In the genomic region with DNA sequence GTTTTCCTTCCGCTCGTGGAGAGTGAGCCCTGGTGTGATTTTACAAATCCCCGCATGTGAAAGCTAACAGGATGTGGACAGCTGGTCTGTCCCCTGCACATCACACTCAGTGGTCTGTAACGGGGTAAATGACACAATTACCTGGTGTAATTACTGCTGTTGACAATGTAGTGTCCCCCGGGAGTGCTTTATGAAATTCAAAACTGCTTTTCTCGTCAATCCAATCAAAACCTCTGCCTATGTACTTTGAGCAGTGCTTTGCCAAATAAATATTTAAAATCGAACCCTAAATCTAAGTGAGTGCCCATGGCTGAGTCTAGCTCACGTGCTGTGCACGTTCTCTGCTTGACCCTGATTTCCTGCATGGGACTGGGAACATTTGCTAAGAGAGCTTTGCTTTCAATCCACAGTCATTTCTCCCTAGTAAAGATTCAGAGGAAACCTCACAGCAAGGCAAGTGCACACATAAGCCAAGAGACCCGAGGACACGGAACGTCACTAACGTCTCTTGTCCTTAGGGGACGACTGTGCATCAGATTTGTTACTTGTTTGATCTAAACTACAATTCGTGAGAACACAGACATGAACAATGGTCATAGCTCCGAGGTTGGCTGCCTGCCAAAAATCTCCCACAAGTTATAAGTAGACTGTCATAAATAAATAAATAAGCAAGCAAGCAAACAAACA, we compare ENCODE assay signal across 10 mouse cellular contexts.
DNase-seq lines count a peak whose midpoint lies in the region; ATAC-seq and TF ChIP-seq lines count a peak whose summit lies in the region.
"Had no signal": no experiment of that assay in that cellular context is flagged by ENCODE, and none has a peak within 500 bp of the region (broad histone marks: within the 10 kb centered on the region; RNA-seq: fewer than 3 reads in every experiment).

No protein-coding gene starts in this region.

- no peak for TF ChIP-seq CTCF in brain, embryonic 14.5 days (IDR thresholded peaks at IDR 0.05; ENCODE audit: borderline replicate concordance, extremely low read depth, insufficient read depth, insufficient read length)
- no peak for TF ChIP-seq CTCF in hindbrain, postnatal 0 days (IDR thresholded peaks at IDR 0.05; ENCODE audit: low read depth)

- H3K4me2 ChIP-seq in hindbrain, postnatal 0 days (ENCODE audit: low read depth, low read length): peak overlapping the region; percentile 17; the same call in 1 of the 2 replicates
- H3K4me2 ChIP-seq: heart, embryonic 15.5 days had no signal

- intact Hi-C loops in heart, postnatal 36 days (cut with DNase I): no loop called here
- intact Hi-C loops in left cerebral cortex, postnatal 36 days (cut with DNase I): no loop called here

- no peak overlapping the region for H3K9ac ChIP-seq in hindbrain, postnatal 0 days (replicated peaks; ENCODE audit: low read length)
- H3K9ac ChIP-seq: heart, embryonic 15.5 days; liver, embryonic 14.5 days had no signal

- no peaks in the 10 kb centered on the region for H3K9me3 ChIP-seq in hindbrain, postnatal 0 days (ENCODE audit: low read length)
- H3K9me3 ChIP-seq: heart, embryonic 15.5 days had no signal

- 25% methylated on average over 16 of the region's 16 CpGs for WGBS in hindbrain, postnatal 0 days

- H3K4me1 ChIP-seq in hindbrain, postnatal 0 days (ENCODE audit: insufficient read depth, low read length): peaks cover 7% of the 10 kb centered on the region
- H3K4me1 ChIP-seq: heart, embryonic 15.5 days had no signal

- 0 out of 2 replicates have a peak, but pooled peaks have one; percentile 56 for ATAC-seq in hindbrain, postnatal 0 days

- no peak for TF ChIP-seq POLR2A in brain, embryonic 14.5 days (IDR thresholded peaks at IDR 0.05; ENCODE audit: borderline replicate concordance, extremely low read depth, insufficient read depth, insufficient read length, poor library complexity, severe bottlenecking)

- H3K36me3 ChIP-seq in hindbrain, postnatal 0 days (ENCODE audit: insufficient read depth, low read length): no peaks in the 10 kb centered on the region
- H3K36me3 ChIP-seq: G1E; heart, embryonic 15.5 days had no signal

- peak overlapping the region; percentile 21; the same call in 1 of the 2 replicates for H3K27ac ChIP-seq in hindbrain, postnatal 0 days
- H3K27ac ChIP-seq: heart, embryonic 15.5 days; liver, embryonic 14.5 days had no signal

- DNase-seq in heart, adult 11 months: peak; percentile 78
- DNase-seq in heart, postnatal 36 days: no peak
- DNase-seq in NIH3T3 (ENCODE audit: low read depth): peak; percentile 8
- peak; percentile 70 for DNase-seq in brain, embryonic 14.5 days (ENCODE audit: low read depth)
- DNase-seq in hindbrain, postnatal 0 days (ENCODE audit: low spot score): peak; percentile 55
- DNase-seq in urinary bladder, postnatal 25 days (ENCODE audit: low spot score): no peak
- no peak for DNase-seq in left cerebral cortex, postnatal 36 days (ENCODE audit: low spot score in 2 of 2)

- no peak overlapping the region for H3K4me3 ChIP-seq in hindbrain, postnatal 0 days (ENCODE audit: low read length)
- H3K4me3 ChIP-seq: heart, embryonic 15.5 days had no signal

- H3K27me3 ChIP-seq in hindbrain, postnatal 0 days (ENCODE audit: insufficient read depth, low read length): no peaks in the 10 kb centered on the region
- H3K27me3 ChIP-seq: heart, embryonic 15.5 days had no signal

Comparison
In these comparisons a context has a peak if more than half of its experiments do, and no peak if none do; other contexts are left out.
1. DNase-seq: peak in heart, adult 11 months (single experiment), NIH3T3 (single experiment), brain, embryonic 14.5 days (single experiment) and hindbrain, postnatal 0 days (single experiment); none in heart, postnatal 36 days (0 of 2), urinary bladder, postnatal 25 days (single experiment) and left cerebral cortex, postnatal 36 days (0 of 2).